Mouse (Mus musculus) adrenal gland, postnatal 4 days (tissue): Measurements from ENCODE around the gene Edem2. TPM values are rescaled to one million over a fixed set of nuclear protein-coding genes. Genes with fewer than 3 reads are reported as not detected.
"Not testable (repeated sequence)": the region's sequence is repeated elsewhere in the genome, so short reads cannot be mapped to it uniquely, and the experiment has no call there.

Experiments
- DNase-seq, 2 experiments: peaks; one replicate each; pipeline ENCODE4 v3.0.0; 2021 to 2022; ENCODE audit warnings: low spot score in 2 of 2, mixed read lengths in 2 of 2
- total RNA-seq, 2 experiments: library from RNA; stranded (reverse); gene quantifications; 2 replicates each; pipeline ENCODE4 v1.2.3; 2021

Gene Edem2
- total RNA-seq, 2 experiments from 2014 or later, result 42.0 to 43.8 TPM

GRCm38 (mm10) chr2:155737803-155738202, 8.5 kb upstream of the Edem2 start:
- DNase-seq, result no peak

- DNase-seq, result no peak
Observed at GRCm38 (mm10) chr2:155736936-155737335, 7.7 kb upstream of the Edem2 start.

GRCm38 (mm10) chr2:155735766-155736165, 6.5 kb upstream of the Edem2 start, which contains the start of gene Gm17581:
TSS of gene Gm17581 (minus strand) at chr2:155735866.
- not testable (repeated sequence) for DNase-seq

- no peak for DNase-seq
Observed at GRCm38 (mm10) chr2:155735080-155735479, 5.8 kb upstream of the Edem2 start.

- DNase-seq, result no peak
Observed at GRCm38 (mm10) chr2:155728742-155729141, 533 bp downstream of the Edem2 start.

GRCm38 (mm10) chr2:155727764-155728395, 1.4 kb downstream of the Edem2 start:
- no peak for DNase-seq

GRCm38 (mm10) chr2:155726302-155726701, 3.0 kb downstream of the Edem2 start:
- DNase-seq, result no peak

GRCm38 (mm10) chr2:155724526-155724925, 4.7 kb downstream of the Edem2 start:
- no peak for DNase-seq

- DNase-seq, result no peak
Observed at GRCm38 (mm10) chr2:155724036-155724435, 5.2 kb downstream of the Edem2 start.

- DNase-seq, result no peak
Observed at GRCm38 (mm10) chr2:155720585-155720984, 8.7 kb downstream of the Edem2 start.

- DNase-seq, result no peak
Observed at GRCm38 (mm10) chr2:155717082-155717990, 11.9 kb downstream of the Edem2 start.

GRCm38 (mm10) chr2:155710557-155710956, 18.7 kb downstream of the Edem2 start:
- DNase-seq, result no peak

- DNase-seq, result peak in 1 of 2 experiments; percentile 35
Observed at GRCm38 (mm10) chr2:155707251-155707650, 22.0 kb downstream of the Edem2 start.

GRCm38 (mm10) chr2:155703630-155704029, 25.6 kb downstream of the Edem2 start:
- no peak for DNase-seq

- no peak for DNase-seq
Observed at GRCm38 (mm10) chr2:155701399-155701919, 27.8 kb downstream of the Edem2 start.

- DNase-seq, result not testable (repeated sequence)
Observed at GRCm38 (mm10) chr2:155698443-155698842, 30.8 kb downstream of the Edem2 start.

- no peak for DNase-seq
Observed at GRCm38 (mm10) chr2:155696851-155697250, 32.4 kb downstream of the Edem2 start.

- DNase-seq, result peak; percentile 78 to 81
Observed at GRCm38 (mm10) chr2:155696091-155696558, 33.1 kb downstream of the Edem2 start.

- DNase-seq, result no peak
Observed at GRCm38 (mm10) chr2:155695316-155695715, 34.0 kb downstream of the Edem2 start.

GRCm38 (mm10) chr2:155694564-155694963, 34.7 kb downstream of the Edem2 start:
- DNase-seq, result no peak

- no peak for DNase-seq
Observed at GRCm38 (mm10) chr2:155693136-155693535, 36.1 kb downstream of the Edem2 start.
